Mouse (Mus musculus) left cerebral cortex, postnatal 4 days (tissue): Measurements from ENCODE around the gene Chst8. TPM values are rescaled to one million over a fixed set of nuclear protein-coding genes. Genes with fewer than 3 reads are reported as not detected.

Experiments
- DNase-seq: peaks from one replicate; pipeline ENCODE4 v3.0.0-alpha.2; 2022
- intact Hi-C: fragments of 180-260 bp; cut with DNase I; formaldehyde crosslinking; loops from one replicate; pipeline ENCODE4 v1.15.1; 2025
- total RNA-seq, 2 experiments: library from RNA; stranded (reverse); gene quantifications; 2 replicates each; pipeline ENCODE4 v1.2.3; 2021

Chst8 gene
- total RNA-seq, 2 experiments from 2014 or later, result 13.4 to 14.4 TPM

DNA sequence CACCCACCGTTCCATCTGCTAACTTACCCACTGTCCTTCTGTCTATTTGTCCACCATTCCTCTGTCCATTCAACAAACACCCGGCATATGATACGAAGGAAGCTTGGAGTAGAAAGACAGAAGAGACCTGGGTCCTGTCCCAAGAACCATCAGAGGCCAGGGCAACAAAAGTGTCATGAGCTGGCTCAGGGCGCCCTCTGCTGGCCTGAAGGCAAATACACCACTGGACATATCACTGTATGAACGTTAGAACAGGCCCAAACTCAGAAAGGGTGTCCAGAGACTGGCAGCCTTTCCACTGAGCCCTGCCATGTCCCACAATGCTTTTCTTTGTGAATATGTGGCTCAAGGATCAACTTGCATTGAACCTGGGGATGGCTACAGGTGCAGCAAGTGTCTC lies 92.9 kb downstream of the Chst8 start:
- intact Hi-C loops, result loop anchor here (5.0 kb wide), 1 partner anchor 42 kb away; no protein-coding TSS in a partner anchor
- peak; percentile 80 for DNase-seq

GRCm38 (mm10) chr7:34718651-34719050 lies 93.9 kb downstream of the Chst8 start:
- intact Hi-C loops, result loop anchor here (5.0 kb wide), 1 partner anchor 41 kb away; no protein-coding TSS in a partner anchor
- no peak for DNase-seq

DNA sequence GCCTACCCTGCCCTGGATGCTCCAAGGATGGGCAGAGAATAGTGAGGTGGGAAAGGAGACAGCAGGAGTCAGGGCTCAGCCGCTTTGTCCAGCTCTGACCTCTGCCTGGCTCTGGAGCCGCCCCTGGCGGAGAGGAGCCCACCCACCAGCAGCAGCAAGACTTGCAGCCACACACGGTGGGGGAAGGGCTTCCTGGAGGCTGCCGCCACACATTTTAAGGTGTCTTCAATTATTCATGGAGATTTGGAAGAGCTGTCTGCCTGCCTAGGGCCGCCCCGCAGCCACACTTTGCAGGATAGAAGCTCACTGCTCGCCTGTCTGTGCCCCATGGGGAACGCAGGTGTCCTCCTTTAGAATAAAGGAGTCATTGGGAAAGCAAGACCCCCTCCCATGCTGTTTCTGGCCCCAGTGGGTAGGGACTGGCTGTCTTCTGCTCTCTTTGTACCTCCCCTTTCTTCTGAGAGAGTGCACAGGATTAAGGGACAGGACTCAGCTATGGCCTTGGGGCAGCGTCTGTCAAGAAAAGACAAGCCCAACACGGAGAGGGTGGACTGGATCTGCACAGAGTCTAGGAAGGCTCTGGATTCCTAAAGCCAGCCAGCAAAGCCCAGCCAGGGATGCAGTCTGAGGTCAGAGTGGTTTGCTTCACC lies 95.2 kb downstream of the Chst8 start:
- intact Hi-C loops, result loop anchor here (5.0 kb wide), 1 partner anchor 40 kb away; no protein-coding TSS in a partner anchor
- DNase-seq, result no peak

DNA sequence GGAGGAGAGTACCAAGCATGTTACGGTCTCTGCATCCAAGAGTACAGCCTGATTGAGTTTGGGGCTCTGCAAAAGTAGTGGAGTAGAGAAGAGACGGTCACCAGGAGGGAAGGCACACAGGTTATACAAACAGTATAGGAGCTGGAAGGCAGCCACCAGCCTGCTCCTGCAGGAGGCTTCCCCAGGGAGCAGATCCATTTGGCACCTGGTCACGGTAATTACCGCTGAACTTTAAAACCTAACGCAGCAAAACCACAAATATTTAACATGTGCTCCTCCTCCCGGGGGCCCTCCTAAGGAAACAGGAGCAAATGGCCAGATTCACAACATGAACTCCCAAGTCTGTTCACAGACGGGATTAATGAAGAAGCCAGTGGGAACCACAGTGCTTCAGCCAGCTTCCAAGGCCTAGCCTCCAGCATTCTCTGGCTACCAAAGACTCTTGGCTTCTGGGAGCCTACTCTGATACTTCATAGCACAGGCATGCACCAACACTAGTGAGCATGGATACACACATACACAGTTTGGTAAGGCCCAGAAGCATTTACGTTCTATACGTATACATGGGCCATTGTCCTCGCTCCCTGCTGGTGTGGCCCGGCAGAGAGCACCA lies 97.6 kb downstream of the Chst8 start:
- intact Hi-C loops, result loop anchor here (5.0 kb wide), 1 partner anchor 38 kb away; no protein-coding TSS in a partner anchor

DNA sequence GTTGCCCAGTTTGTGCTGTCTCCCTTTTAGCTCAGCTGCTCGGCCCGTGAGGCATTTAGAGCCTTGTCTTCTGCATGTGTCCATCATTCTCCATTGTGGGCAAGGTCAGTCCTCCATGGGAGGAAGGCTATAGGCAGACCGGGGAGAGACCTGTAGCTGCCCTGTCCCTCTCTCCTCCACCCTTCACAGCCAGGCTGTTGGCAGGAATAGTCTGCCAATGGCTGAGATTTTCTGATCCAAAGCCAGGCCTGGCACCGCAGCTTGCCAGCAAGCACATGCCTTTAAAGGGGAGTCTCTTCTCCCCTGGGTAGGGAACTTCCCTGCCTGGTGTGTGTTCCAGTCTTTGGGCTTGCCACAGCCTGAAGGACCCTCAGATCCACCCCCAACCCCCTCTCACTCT lies 103.4 kb downstream of the Chst8 start:
- intact Hi-C loops, result no loop called here
- peak; percentile 89 for DNase-seq

More for the DNA sequence above, 97.6 kb downstream of the Chst8 start:
- no peak for DNase-seq

GRCm38 (mm10) chr7:34704401-34704800 lies 108.1 kb downstream of the Chst8 start:
- DNase-seq, result no peak
- intact Hi-C loops, result no loop called here

GRCm38 (mm10) chr7:34703437-34703836 lies 109.1 kb downstream of the Chst8 start:
- DNase-seq, result no peak
- intact Hi-C loops, result no loop called here

- intact Hi-C loops, result no loop called here
- no peak for DNase-seq
Observed at GRCm38 (mm10) chr7:34702718-34703351, 109.7 kb downstream of the Chst8 start.

DNA sequence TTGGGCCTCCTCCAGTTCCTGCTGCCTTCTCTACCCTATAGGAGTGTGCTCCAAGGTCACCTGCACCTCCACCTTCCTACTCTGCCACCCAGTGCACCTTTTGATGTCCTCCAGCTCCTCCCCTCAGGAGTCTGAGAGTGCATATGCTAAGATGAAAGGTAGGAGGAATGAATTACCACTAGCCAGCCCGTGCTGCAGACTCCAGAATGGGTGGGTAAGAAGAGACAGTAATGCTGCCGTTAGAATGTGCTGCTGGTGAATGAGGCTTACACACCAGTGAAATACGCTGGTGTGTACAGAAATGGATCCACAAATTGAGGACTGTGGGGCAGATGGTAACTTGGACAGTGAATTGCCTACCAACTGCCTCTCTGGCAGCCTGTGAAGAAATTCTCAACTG lies 112.6 kb downstream of the Chst8 start:
- intact Hi-C loops, result no loop called here

DNA sequence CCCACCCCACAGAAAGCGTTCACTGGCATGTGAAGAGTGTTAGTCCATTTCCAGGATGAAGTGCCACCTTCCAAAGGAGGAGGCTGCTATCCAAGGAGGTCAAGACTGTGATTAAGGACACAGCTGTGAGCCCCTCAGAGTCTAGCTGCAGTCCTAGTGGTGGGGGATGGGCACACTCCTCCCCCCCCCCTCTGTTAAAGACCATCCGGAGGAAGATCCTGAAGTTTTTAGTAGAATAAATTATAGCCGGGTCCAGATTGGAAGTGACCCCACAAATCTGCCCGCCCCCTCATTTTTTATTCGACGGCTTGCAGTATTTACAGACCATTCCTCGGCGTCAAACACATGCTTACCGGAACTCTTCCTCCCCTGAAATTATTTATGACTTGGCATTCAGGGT lies 114.3 kb downstream of the Chst8 start:
- DNase-seq, result no peak
- intact Hi-C loops, result no loop called here

More for the DNA sequence above, 112.6 kb downstream of the Chst8 start:
- no peak for DNase-seq

DNA sequence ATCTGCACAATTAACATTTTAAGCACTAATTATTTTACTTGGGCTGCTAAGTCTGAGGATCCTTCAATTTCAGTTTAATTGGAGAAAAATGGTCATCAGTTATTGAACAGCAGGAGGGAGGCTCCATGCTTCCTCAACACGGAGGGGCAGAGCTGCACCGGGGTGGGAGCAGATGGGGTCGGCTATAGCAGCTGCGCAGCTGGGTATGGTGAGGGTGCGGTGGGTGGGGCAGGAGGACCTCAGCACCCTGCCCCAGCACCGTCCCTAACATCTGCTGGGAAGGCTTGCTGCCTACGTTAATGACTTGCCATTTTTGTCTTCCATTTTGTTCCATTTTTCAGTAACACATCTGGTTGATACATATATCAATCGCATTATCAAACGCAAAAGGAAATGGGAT lies 116.4 kb downstream of the Chst8 start:
- no peak for DNase-seq
- intact Hi-C loops, result no loop called here

GRCm38 (mm10) chr7:34694898-34695297 lies 117.6 kb downstream of the Chst8 start:
- intact Hi-C loops, result no loop called here

GRCm38 (mm10) chr7:34693916-34694315 lies 118.6 kb downstream of the Chst8 start:
- DNase-seq, result no peak
- intact Hi-C loops, result no loop called here

More at GRCm38 (mm10) chr7:34694898-34695297, 117.6 kb downstream of the Chst8 start:
- DNase-seq, result no peak

- intact Hi-C loops, result no loop called here
- DNase-seq, result peak; percentile 75
Observed at GRCm38 (mm10) chr7:34693072-34693471, 119.4 kb downstream of the Chst8 start.

GRCm38 (mm10) chr7:34690111-34690510 lies 122.4 kb downstream of the Chst8 start:
- intact Hi-C loops, result no loop called here
- DNase-seq, result no peak

DNA sequence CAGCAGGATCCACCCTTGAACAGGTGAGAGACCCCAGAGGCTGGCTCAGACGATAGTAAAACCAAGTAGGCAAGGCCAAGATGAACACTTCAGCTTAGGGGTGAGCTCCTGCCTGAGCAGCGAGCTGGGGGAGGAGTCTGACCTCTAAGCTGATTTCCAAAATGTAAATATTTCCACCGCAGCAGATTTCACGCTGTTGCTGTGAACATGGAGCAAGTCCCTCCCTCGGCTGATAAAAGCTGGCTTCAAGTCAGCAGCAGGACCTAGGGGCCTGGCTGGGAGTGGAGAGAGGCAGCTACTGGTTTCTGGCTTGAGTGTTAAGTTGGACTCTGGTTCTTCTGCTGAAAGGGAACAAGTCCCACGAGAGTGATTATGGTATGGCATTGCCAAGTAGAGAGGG lies 123.5 kb downstream of the Chst8 start:
- intact Hi-C loops, result no loop called here
- peak; percentile 32 for DNase-seq

- intact Hi-C loops, result no loop called here
- no peak for DNase-seq
Observed at GRCm38 (mm10) chr7:34685801-34686200, 126.7 kb downstream of the Chst8 start.

- intact Hi-C loops, result no loop called here
Observed at GRCm38 (mm10) chr7:34685176-34685575, 127.3 kb downstream of the Chst8 start.

DNA sequence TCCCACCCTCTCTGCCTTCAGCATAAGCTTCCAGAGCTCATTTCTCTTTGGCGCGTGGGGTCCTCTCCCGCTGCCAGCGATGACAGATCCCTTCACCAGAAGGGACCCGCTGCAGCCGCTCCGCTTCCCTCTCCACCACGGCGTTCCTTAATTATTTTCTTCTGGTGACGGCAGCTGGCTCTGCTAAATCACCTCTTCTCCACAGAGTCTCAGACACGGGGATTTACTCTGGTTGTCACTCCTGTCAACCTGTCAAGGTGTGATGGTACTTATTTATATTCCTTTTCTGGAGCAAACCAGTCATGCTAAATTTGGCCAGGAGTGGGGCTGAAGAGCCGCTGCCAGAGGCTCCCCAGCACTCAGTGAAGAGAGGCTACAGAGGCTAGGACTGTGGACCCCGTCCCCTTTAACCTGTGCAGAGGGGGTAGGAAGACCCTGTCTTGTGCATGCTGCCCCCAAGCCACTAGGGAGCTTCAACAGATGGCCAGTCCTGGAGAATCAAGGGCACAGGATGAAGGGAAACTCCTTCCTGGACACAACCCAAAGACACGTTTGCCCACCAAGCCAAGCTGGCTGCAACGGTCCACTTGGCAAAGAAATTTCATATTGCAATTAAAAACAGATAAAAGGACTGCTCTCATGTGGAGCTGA lies 131.6 kb downstream of the Chst8 start:
- intact Hi-C loops, result no loop called here

More at GRCm38 (mm10) chr7:34685176-34685575, 127.3 kb downstream of the Chst8 start:
- no peak for DNase-seq

DNA sequence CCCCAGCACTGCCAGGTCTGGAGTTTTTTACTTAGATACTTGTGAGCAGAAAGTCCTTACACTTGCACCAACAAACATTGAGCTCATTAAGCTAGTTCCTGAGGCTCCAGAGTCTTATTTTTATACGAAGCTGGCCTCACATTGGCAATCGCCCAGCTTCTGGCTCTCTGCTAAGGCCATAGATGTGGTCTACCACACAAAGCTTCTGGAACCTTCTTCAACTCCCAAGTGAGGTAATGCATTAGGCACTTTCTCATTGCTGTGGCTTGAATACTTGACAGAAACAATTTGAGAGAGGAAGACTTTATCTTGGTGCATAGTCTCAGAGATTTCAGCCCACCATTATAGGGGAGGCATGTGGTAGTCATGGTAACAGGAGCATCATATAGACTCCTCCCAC lies 132.6 kb downstream of the Chst8 start:
- intact Hi-C loops, result loop anchor here (5.0 to 10.0 kb wide), 2 partner anchors 37 to 585 kb away; no protein-coding TSS in a partner anchor

More for the DNA sequence above, 131.6 kb downstream of the Chst8 start:
- DNase-seq, result peak; percentile 70

More for the DNA sequence above, 132.6 kb downstream of the Chst8 start:
- no peak for DNase-seq
